Mouse (Mus musculus) liver, embryonic 14.5 days (tissue): ENCODE measurements around the gene Tspear.

ENCODE experiments used
- CTCF ChIP-seq: IDR thresholded peaks from 2 replicates; pipeline ENCODE4 v1.5.1; 2016; ENCODE audit warnings: antibody characterized with exemption, low read depth, control low read depth
- EP300 ChIP-seq: IDR thresholded peaks from 2 replicates; pipeline ENCODE4 v1.6.1; 2016; ENCODE audit warnings: antibody characterized with exemption, low read depth

DNA sequence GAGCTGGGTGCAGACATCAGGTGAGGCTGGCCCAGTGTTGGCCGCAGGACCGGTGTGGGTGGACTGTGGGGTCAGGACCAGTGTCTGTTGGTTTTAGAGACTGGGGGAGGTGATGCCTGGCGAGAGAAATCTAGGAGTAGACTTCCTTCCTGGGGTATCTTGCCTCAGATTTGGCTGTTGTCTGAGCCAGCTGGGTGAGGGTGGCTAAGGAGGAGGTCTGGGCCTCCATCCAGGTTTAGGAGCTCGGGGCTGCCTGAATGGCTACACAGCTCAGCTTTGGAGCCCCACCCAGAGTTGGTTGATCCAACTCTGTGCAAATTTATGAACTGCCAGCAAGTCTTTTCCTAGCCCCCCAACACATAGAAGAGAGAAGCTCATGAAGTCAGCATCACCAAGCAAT, 19.0 kb upstream of the Tspear start:
- TF ChIP-seq CTCF (no peak), EP300 (no peak)
